ENCODE assay signal across 24 mouse cellular contexts in genomic region chr4:97809582-97810295, GRCm38 (mm10). TPM values are rescaled to one million over a fixed set of nuclear protein-coding genes. Genes with fewer than 3 reads are reported as not detected.
DNase-seq lines count a peak whose midpoint lies in the region; ATAC-seq and TF ChIP-seq lines count a peak whose summit lies in the region.
"Had no signal": no experiment of that assay in that cellular context is flagged by ENCODE, and none has a peak within 500 bp of the region (broad histone marks: within the 10 kb centered on the region; RNA-seq: fewer than 3 reads in every experiment).

No protein-coding gene starts in this region.

- 84% methylated on average over 4 of the region's 4 CpGs for WGBS in heart, embryonic 14.5 days
- 76% methylated on average over 4 of the region's 4 CpGs for WGBS in liver, adult 2 months
- 74% methylated on average over 4 of the region's 4 CpGs for WGBS in liver, embryonic 11.5 days
- whole genome bisulfite sequencing in midbrain, embryonic 11.5 days, result 84% methylated on average over 4 of the region's 4 CpGs
- 82% methylated on average over 4 of the region's 4 CpGs for WGBS in midbrain, embryonic 16.5 days

- H3K4me3 ChIP-seq in heart, embryonic 14.5 days (ENCODE audit: control insufficient read depth in 1 of 2, insufficient read depth in 1 of 2, low read depth in 1 of 2, low read length in 2 of 2), result no peak overlapping the region
- no peak overlapping the region for H3K4me3 ChIP-seq in liver, adult 2 months (ENCODE audit: insufficient read depth, low read depth, low read length)
- no peak overlapping the region for H3K4me3 ChIP-seq in liver, embryonic 11.5 days (ENCODE audit: low read depth, low read length)
- no peak overlapping the region for H3K4me3 ChIP-seq in midbrain, embryonic 11.5 days (ENCODE audit: low read depth, low read length)
- H3K4me3 ChIP-seq in midbrain, embryonic 16.5 days (ENCODE audit: low read depth, low read length), result no peak overlapping the region
- H3K4me3 ChIP-seq: embryonic facial prominence, embryonic 15.5 days; hindbrain, embryonic 12.5 days; liver, embryonic 15.5 days; myocyte had no signal

- no peaks in the 10 kb centered on the region for H3K9me3 ChIP-seq in heart, embryonic 14.5 days (ENCODE audit: control insufficient read depth, low read length)
- no peaks in the 10 kb centered on the region for H3K9me3 ChIP-seq in liver, embryonic 11.5 days (ENCODE audit: control insufficient read depth, low read length)
- no peaks in the 10 kb centered on the region for H3K9me3 ChIP-seq in midbrain, embryonic 11.5 days (ENCODE audit: control insufficient read depth, low read length)
- H3K9me3 ChIP-seq in midbrain, embryonic 16.5 days (replicated peaks; ENCODE audit: control insufficient read depth, low read length, poor library complexity, severe bottlenecking), result no peaks in the 10 kb centered on the region
- H3K9me3 ChIP-seq: embryonic facial prominence, embryonic 15.5 days; hindbrain, embryonic 12.5 days; liver, embryonic 15.5 days had no signal

- no peak overlapping the region for H3K4me2 ChIP-seq in heart, embryonic 14.5 days (ENCODE audit: low read length)
- no peak overlapping the region for H3K4me2 ChIP-seq in liver, embryonic 11.5 days
- no peak overlapping the region for H3K4me2 ChIP-seq in midbrain, embryonic 11.5 days
- H3K4me2 ChIP-seq in midbrain, embryonic 16.5 days (ENCODE audit: low read length), result no peak overlapping the region
- H3K4me2 ChIP-seq: embryonic facial prominence, embryonic 15.5 days; hindbrain, embryonic 12.5 days; liver, embryonic 15.5 days had no signal

- TF ChIP-seq CTCF in liver, adult 2 months (IDR thresholded peaks at IDR 0.05; ENCODE audit: low read depth, low read length), result no peak

- no peak overlapping the region for H3K9ac ChIP-seq in heart, embryonic 14.5 days (ENCODE audit: low read length)
- no peak overlapping the region for H3K9ac ChIP-seq in liver, adult 2 months (ENCODE audit: low read depth, low read length)
- H3K9ac ChIP-seq in liver, embryonic 11.5 days (ENCODE audit: low read depth, low read length), result no peak overlapping the region
- H3K9ac ChIP-seq in midbrain, embryonic 11.5 days (ENCODE audit: low read length), result no peak overlapping the region
- no peak overlapping the region for H3K9ac ChIP-seq in midbrain, embryonic 16.5 days (ENCODE audit: low read depth, low read length)
- H3K9ac ChIP-seq: embryonic facial prominence, embryonic 15.5 days; forebrain, postnatal 0 days; hindbrain, embryonic 12.5 days; liver, embryonic 15.5 days had no signal

- H3K4me1 ChIP-seq in heart, embryonic 14.5 days (ENCODE audit: control insufficient read depth in 2 of 2, insufficient read depth in 2 of 2, low read length in 2 of 2), result peaks cover 6 to 45% of the 10 kb centered on the region in 2 experiments
- peaks cover 29% of the 10 kb centered on the region for H3K4me1 ChIP-seq in liver, adult 2 months (ENCODE audit: control insufficient read depth, insufficient read depth, low read length)
- 0 out of 2 replicates have a peak, but pooled peaks cover 3% of the 10 kb centered on the region for H3K4me1 ChIP-seq in liver, embryonic 11.5 days (replicated peaks; ENCODE audit: control insufficient read depth, insufficient read depth, low read length)
- no peaks in the 10 kb centered on the region for H3K4me1 ChIP-seq in midbrain, embryonic 11.5 days (ENCODE audit: control insufficient read depth, insufficient read depth, low read length)
- H3K4me1 ChIP-seq in midbrain, embryonic 16.5 days (ENCODE audit: control insufficient read depth, insufficient read depth, low read length), result no peaks in the 10 kb centered on the region
- H3K4me1 ChIP-seq: embryonic facial prominence, embryonic 15.5 days had no signal

- TF ChIP-seq POLR2A in liver, adult 2 months (IDR thresholded peaks at IDR 0.05; ENCODE audit: extremely low read depth, insufficient read depth, low read length), result no peak

- peaks cover 6% of the 10 kb centered on the region for H3K36me3 ChIP-seq in heart, embryonic 14.5 days (ENCODE audit: control insufficient read depth, insufficient read depth, low read length)
- peaks cover 5% of the 10 kb centered on the region; the same call in 1 of the 2 replicates for H3K36me3 ChIP-seq in liver, adult 2 months (ENCODE audit: control insufficient read depth, insufficient read depth, low read length)
- no peaks in the 10 kb centered on the region for H3K36me3 ChIP-seq in liver, embryonic 11.5 days (ENCODE audit: control insufficient read depth, insufficient read depth, low read length)
- no peaks in the 10 kb centered on the region for H3K36me3 ChIP-seq in midbrain, embryonic 11.5 days (ENCODE audit: control insufficient read depth, insufficient read depth, low read length)
- no peaks in the 10 kb centered on the region for H3K36me3 ChIP-seq in midbrain, embryonic 16.5 days (ENCODE audit: control insufficient read depth, insufficient read depth, low read length)
- H3K36me3 ChIP-seq: embryonic facial prominence, embryonic 15.5 days; hindbrain, embryonic 12.5 days; liver, embryonic 15.5 days had no signal

- no peaks in the 10 kb centered on the region for H3K27me3 ChIP-seq in heart, embryonic 14.5 days (ENCODE audit: control insufficient read depth, insufficient read depth, low read length)
- H3K27me3 ChIP-seq in liver, adult 2 months (ENCODE audit: control insufficient read depth, insufficient read depth, low read length), result no peaks in the 10 kb centered on the region
- no peaks in the 10 kb centered on the region for H3K27me3 ChIP-seq in liver, embryonic 11.5 days (replicated peaks; ENCODE audit: control insufficient read depth, insufficient read depth, low read length)
- no peaks in the 10 kb centered on the region for H3K27me3 ChIP-seq in midbrain, embryonic 11.5 days (ENCODE audit: control insufficient read depth, insufficient read depth, low read length)
- no peaks in the 10 kb centered on the region for H3K27me3 ChIP-seq in midbrain, embryonic 16.5 days (ENCODE audit: control insufficient read depth, insufficient read depth, low read depth, low read length)
- H3K27me3 ChIP-seq: embryonic facial prominence, embryonic 15.5 days; hindbrain, embryonic 12.5 days; liver, embryonic 15.5 days had no signal

- no peak for DNase-seq in heart, adult 9 months (ENCODE audit: low spot score in 2 of 2)
- peak; percentile 80 for DNase-seq in liver, adult 2 months (ENCODE audit: extremely low read depth, low read depth, low spot score)
- no peak for DNase-seq in liver, embryonic 11.5 days (ENCODE audit: low spot score)
- DNase-seq in midbrain, embryonic 11.5 days (ENCODE audit: low spot score, missing footprints), result peak; percentile 61
- no peak for DNase-seq in urinary bladder, adult 2 months (ENCODE audit: low spot score)
- DNase-seq: B cell, adult 2 months; cerebellum, adult 18-20 months; cerebellum, postnatal 36 days; forebrain, postnatal 0 days; gastrocnemius, postnatal 10 days; kidney, adult 2 months; kidney, postnatal 36 days; midbrain, embryonic 14.5 days; thymus, adult 18-20 months; thymus, postnatal 4 days had no signal

- ATAC-seq in heart, embryonic 14.5 days (ENCODE audit: insufficient number of reproducible peaks, insufficient read depth, low FRiP score, low read depth), result no peak
- no peak for ATAC-seq in liver, embryonic 11.5 days (replicated peaks; ENCODE audit: low FRiP score)
- ATAC-seq in midbrain, embryonic 11.5 days (ENCODE audit: low FRiP score), result no peak
- ATAC-seq in midbrain, embryonic 16.5 days, result no peak
- ATAC-seq: forebrain, postnatal 0 days had no signal

- H3K79me2 ChIP-seq in liver, adult 2 months (ENCODE audit: control insufficient read depth, insufficient read depth, low read length), result peaks cover 16% of the 10 kb centered on the region

- 0 out of 4 replicates have a peak overlapping the region, but pooled peaks have one; percentile 20 to 27 for H3K27ac ChIP-seq in heart, embryonic 14.5 days (replicated peaks in 1 of 2; ENCODE audit: control insufficient read depth in 1 of 2, insufficient read depth in 1 of 2, low read depth in 2 of 2, low read length in 2 of 2)
- H3K27ac ChIP-seq in liver, adult 2 months (replicated peaks; ENCODE audit: insufficient read depth, low read depth, low read length), result peak overlapping the region; percentile 14
- no peak overlapping the region for H3K27ac ChIP-seq in liver, embryonic 11.5 days (ENCODE audit: low read depth, low read length)
- H3K27ac ChIP-seq in midbrain, embryonic 11.5 days (ENCODE audit: low read depth, low read length), result no peak overlapping the region
- no peak overlapping the region for H3K27ac ChIP-seq in midbrain, embryonic 16.5 days (ENCODE audit: low read length)
- H3K27ac ChIP-seq: embryonic facial prominence, embryonic 15.5 days; hindbrain, embryonic 12.5 days; liver, embryonic 15.5 days had no signal

RNA-seq across cellular contexts. Expression of gene E130114P18Rik, which starts 31.9 kb away (rescaled TPM):
- 0.57 and 0.59 TPM in 2 replicates for polyA plus RNA-seq in heart, embryonic 14.5 days (2014; fragmentation: Nextera tagmentation; extraction: Ambion mirVana)
- total RNA-seq in liver, adult 2 months (2014; rRNA removed), result not detected in 2 replicates
- polyA plus RNA-seq in liver, adult 2 months (2012; rRNA removed), result not detected in 2 replicates
- polyA plus RNA-seq in liver, embryonic 11.5 days (2014; fragmentation: Nextera tagmentation; extraction: Ambion mirVana), result 0.60 and 0.68 TPM in 2 replicates
- polyA plus RNA-seq in midbrain, embryonic 11.5 days (2014; fragmentation: Nextera tagmentation; extraction: Ambion mirVana), result 6.5 and 7.7 TPM in 2 replicates
- polyA plus RNA-seq in midbrain, embryonic 16.5 days (2015; fragmentation: Nextera tagmentation; extraction: Ambion mirVana), result 11.6 and 12.1 TPM in 2 replicates
- 0.22 and 0.72 TPM in 2 replicates for polyA plus RNA-seq in urinary bladder, adult 2 months (2012; rRNA removed)
- total RNA-seq: adrenal gland, postnatal 36 days; heart, adult 18-20 months; megakaryocyte, adult 5-6 weeks had no signal
- polyA plus RNA-seq: myocyte had no signal

RNA-seq across cellular contexts. Expression of gene Nfia, which starts 37.2 kb away (rescaled TPM):
- polyA plus RNA-seq in heart, embryonic 14.5 days (2014; fragmentation: Nextera tagmentation; extraction: Ambion mirVana), result 50.9 and 54.3 TPM in 2 replicates
- total RNA-seq in liver, adult 2 months (2014; rRNA removed), result 12.5 and 20.0 TPM in 2 replicates
- 31.7 and 32.2 TPM in 2 replicates for polyA plus RNA-seq in liver, adult 2 months (2012; rRNA removed)
- polyA plus RNA-seq in liver, embryonic 11.5 days (2014; fragmentation: Nextera tagmentation; extraction: Ambion mirVana), result 8.7 and 11.3 TPM in 2 replicates
- 14.1 and 15.8 TPM in 2 replicates for polyA plus RNA-seq in midbrain, embryonic 11.5 days (2014; fragmentation: Nextera tagmentation; extraction: Ambion mirVana)
- 25.8 and 26.6 TPM in 2 replicates for polyA plus RNA-seq in midbrain, embryonic 16.5 days (2015; fragmentation: Nextera tagmentation; extraction: Ambion mirVana)
- polyA plus RNA-seq in urinary bladder, adult 2 months (2012; rRNA removed), result 19.6 and 36.7 TPM in 2 replicates

Comparison
In these comparisons a context has a peak if more than half of its experiments do, and no peak if none do; other contexts are left out.
1. H3K27ac ChIP-seq: peak in heart, embryonic 14.5 days (2 of 2) and liver, adult 2 months (single experiment); none in liver, embryonic 11.5 days (single experiment), midbrain, embryonic 11.5 days (single experiment) and midbrain, embryonic 16.5 days (single experiment).
2. DNase-seq: peak in liver, adult 2 months (single experiment) and midbrain, embryonic 11.5 days (single experiment); none in heart, adult 9 months (0 of 2), liver, embryonic 11.5 days (single experiment) and urinary bladder, adult 2 months (single experiment).